Mouse (Mus musculus): ENCODE data around the gene Rabgap1l. TPM values are rescaled to one million over a fixed set of nuclear protein-coding genes. Genes with fewer than 3 reads are reported as not detected.
A peak's percentile ranks its signal among the peaks of the same experiment; 100 is the strongest.

Rabgap1l gene
- polyA plus RNA-seq, 1 experiment from 2014 or later: 9.8 TPM

GRCm38 (mm10) chr1:160594576-160594975 is 198.4 kb downstream of the Rabgap1l start:
- DNase-seq (ENCODE audit: extremely low spot score, low spot score): no peak
- Histone ChIP-seq H3K4me1 (peaks cover 6% of the 10 kb centered on the region; the same call in 1 of the 2 replicates), H3K36me3 (replicated peaks) (no peaks in the 10 kb centered on the region), H3K9me3 (no peaks in the 10 kb centered on the region), H3K27ac (no peak overlapping the region), H3K4me3 (no peak overlapping the region), H3K27me3 (ENCODE audit: poor library complexity, severe bottlenecking) (no peaks in the 10 kb centered on the region)
- 93% methylated on average over 1 of the region's 1 CpGs for WGBS

- Histone ChIP-seq H3K4me1 (peaks cover 6% of the 10 kb centered on the region; the same call in 1 of the 2 replicates), H3K36me3 (replicated peaks) (no peaks in the 10 kb centered on the region), H3K27ac (no peak overlapping the region), H3K9me3 (no peaks in the 10 kb centered on the region), H3K27me3 (ENCODE audit: poor library complexity, severe bottlenecking) (no peaks in the 10 kb centered on the region), H3K4me3 (no peak overlapping the region)
- no peak for DNase-seq (ENCODE audit: extremely low spot score, low spot score)
- WGBS: 90% methylated on average over 4 of the region's 4 CpGs
Measured at GRCm38 (mm10) chr1:160594066-160594465, 198.9 kb downstream of the Rabgap1l start.

GRCm38 (mm10) chr1:160588911-160589590 is 204.0 kb downstream of the Rabgap1l start:
- no peak overlapping the region for H3K4me3 ChIP-seq
- no peak for DNase-seq (ENCODE audit: extremely low spot score, low spot score)
- 73% methylated on average over 4 of the region's 4 CpGs for WGBS

GRCm38 (mm10) chr1:160579309-160580233 is 213.4 kb downstream of the Rabgap1l start:
- DNase-seq (ENCODE audit: extremely low spot score, low spot score): no peak
- H3K4me3 ChIP-seq: no peak overlapping the region
- WGBS: 68% methylated on average over 12 of the region's 12 CpGs

More at GRCm38 (mm10) chr1:160588911-160589590, 204.0 kb downstream of the Rabgap1l start:
- H3K27ac ChIP-seq: no peak overlapping the region
- no peaks in the 10 kb centered on the region for H3K27me3 ChIP-seq (ENCODE audit: poor library complexity, severe bottlenecking)
- no peaks in the 10 kb centered on the region for H3K36me3 ChIP-seq (replicated peaks)
- H3K4me1 ChIP-seq: peaks cover 5% of the 10 kb centered on the region; the same call in 1 of the 2 replicates
- H3K9me3 ChIP-seq: no peaks in the 10 kb centered on the region

GRCm38 (mm10) chr1:160576124-160576523 is 216.9 kb downstream of the Rabgap1l start:
- no peak overlapping the region for H3K4me3 ChIP-seq
- no peak for DNase-seq (ENCODE audit: extremely low spot score, low spot score)
- peaks cover 26% of the 10 kb centered on the region for H3K4me1 ChIP-seq
- WGBS: 90% methylated on average over 4 of the region's 4 CpGs
- no peaks in the 10 kb centered on the region for H3K27me3 ChIP-seq (ENCODE audit: poor library complexity, severe bottlenecking)
- H3K36me3 ChIP-seq (replicated peaks): no peaks in the 10 kb centered on the region
- H3K27ac ChIP-seq: no peak overlapping the region
- no peaks in the 10 kb centered on the region for H3K9me3 ChIP-seq

More at GRCm38 (mm10) chr1:160579309-160580233, 213.4 kb downstream of the Rabgap1l start:
- no peaks in the 10 kb centered on the region for H3K27me3 ChIP-seq (ENCODE audit: poor library complexity, severe bottlenecking)
- no peaks in the 10 kb centered on the region for H3K9me3 ChIP-seq
- H3K4me1 ChIP-seq: peaks cover 20% of the 10 kb centered on the region
- no peaks in the 10 kb centered on the region for H3K36me3 ChIP-seq (replicated peaks)
- H3K27ac ChIP-seq: no peak overlapping the region

- H3K27me3 ChIP-seq (ENCODE audit: poor library complexity, severe bottlenecking): no peaks in the 10 kb centered on the region
- DNase-seq (ENCODE audit: extremely low spot score, low spot score): no peak
- H3K9me3 ChIP-seq: no peaks in the 10 kb centered on the region
- peaks cover 26% of the 10 kb centered on the region for H3K4me1 ChIP-seq
- no peak overlapping the region for H3K27ac ChIP-seq
- no peaks in the 10 kb centered on the region for H3K36me3 ChIP-seq (replicated peaks)
- 83% methylated on average over 4 of the region's 4 CpGs for WGBS
- no peak overlapping the region for H3K4me3 ChIP-seq
Measured at GRCm38 (mm10) chr1:160574039-160574438, 219.0 kb downstream of the Rabgap1l start.

GRCm38 (mm10) chr1:160566458-160566857 is 226.6 kb downstream of the Rabgap1l start:
- DNase-seq (ENCODE audit: extremely low spot score, low spot score): peak; percentile 19
- no peaks in the 10 kb centered on the region for H3K27me3 ChIP-seq (ENCODE audit: poor library complexity, severe bottlenecking)
- H3K27ac ChIP-seq: no peak overlapping the region
- no peaks in the 10 kb centered on the region for H3K36me3 ChIP-seq (replicated peaks)
- H3K9me3 ChIP-seq: no peaks in the 10 kb centered on the region
- 19% methylated on average over 4 of the region's 4 CpGs for WGBS
- peaks cover 31% of the 10 kb centered on the region for H3K4me1 ChIP-seq
- H3K4me3 ChIP-seq: no peak overlapping the region

- Histone ChIP-seq H3K4me3 (no peak overlapping the region), H3K36me3 (replicated peaks) (no peaks in the 10 kb centered on the region), H3K27ac (no peak overlapping the region), H3K9me3 (no peaks in the 10 kb centered on the region), H3K4me1 (peaks cover 6% of the 10 kb centered on the region), H3K27me3 (ENCODE audit: poor library complexity, severe bottlenecking) (no peaks in the 10 kb centered on the region)
- WGBS: 68% methylated on average over 1 of the region's 1 CpGs
- DNase-seq (ENCODE audit: extremely low spot score, low spot score): no peak
Measured at GRCm38 (mm10) chr1:160561381-160561780, 231.6 kb downstream of the Rabgap1l start.

GRCm38 (mm10) chr1:160550636-160551035 is 242.4 kb downstream of the Rabgap1l start:
- H3K27ac ChIP-seq: no peak overlapping the region
- H3K4me1 ChIP-seq: peaks cover 32% of the 10 kb centered on the region
- no peaks in the 10 kb centered on the region for H3K27me3 ChIP-seq (ENCODE audit: poor library complexity, severe bottlenecking)
- no peak overlapping the region for H3K4me3 ChIP-seq
- 97% methylated on average over 1 of the region's 1 CpGs for WGBS
- no peak for DNase-seq (ENCODE audit: extremely low spot score, low spot score)
- no peaks in the 10 kb centered on the region for H3K36me3 ChIP-seq (replicated peaks)
- no peaks in the 10 kb centered on the region for H3K9me3 ChIP-seq

- Histone ChIP-seq H3K27ac (peak overlapping the region; percentile 69), H3K36me3 (replicated peaks) (no peaks in the 10 kb centered on the region), H3K27me3 (ENCODE audit: poor library complexity, severe bottlenecking) (no peaks in the 10 kb centered on the region), H3K9me3 (no peaks in the 10 kb centered on the region), H3K4me1 (peaks cover 34% of the 10 kb centered on the region), H3K4me3 (no peak overlapping the region)
- 45% methylated on average over 4 of the region's 4 CpGs for WGBS
- DNase-seq (ENCODE audit: extremely low spot score, low spot score): no peak
Measured at GRCm38 (mm10) chr1:160547934-160548876, 244.8 kb downstream of the Rabgap1l start.

GRCm38 (mm10) chr1:160535649-160536048 is 257.4 kb downstream of the Rabgap1l start:
- Histone ChIP-seq H3K4me1 (peaks cover 30% of the 10 kb centered on the region), H3K9me3 (no peaks in the 10 kb centered on the region), H3K27ac (peak overlapping the region; percentile 82), H3K27me3 (ENCODE audit: poor library complexity, severe bottlenecking) (no peaks in the 10 kb centered on the region), H3K4me3 (no peak overlapping the region), H3K36me3 (replicated peaks) (no peaks in the 10 kb centered on the region)
- DNase-seq (ENCODE audit: extremely low spot score, low spot score): no peak
- WGBS: 92% methylated on average over 8 of the region's 8 CpGs

Measured in forebrain, embryonic 10.5 days (tissue).